Comparison of ENCODE assay signal across 8 mouse cellular contexts in the genomic region with DNA sequence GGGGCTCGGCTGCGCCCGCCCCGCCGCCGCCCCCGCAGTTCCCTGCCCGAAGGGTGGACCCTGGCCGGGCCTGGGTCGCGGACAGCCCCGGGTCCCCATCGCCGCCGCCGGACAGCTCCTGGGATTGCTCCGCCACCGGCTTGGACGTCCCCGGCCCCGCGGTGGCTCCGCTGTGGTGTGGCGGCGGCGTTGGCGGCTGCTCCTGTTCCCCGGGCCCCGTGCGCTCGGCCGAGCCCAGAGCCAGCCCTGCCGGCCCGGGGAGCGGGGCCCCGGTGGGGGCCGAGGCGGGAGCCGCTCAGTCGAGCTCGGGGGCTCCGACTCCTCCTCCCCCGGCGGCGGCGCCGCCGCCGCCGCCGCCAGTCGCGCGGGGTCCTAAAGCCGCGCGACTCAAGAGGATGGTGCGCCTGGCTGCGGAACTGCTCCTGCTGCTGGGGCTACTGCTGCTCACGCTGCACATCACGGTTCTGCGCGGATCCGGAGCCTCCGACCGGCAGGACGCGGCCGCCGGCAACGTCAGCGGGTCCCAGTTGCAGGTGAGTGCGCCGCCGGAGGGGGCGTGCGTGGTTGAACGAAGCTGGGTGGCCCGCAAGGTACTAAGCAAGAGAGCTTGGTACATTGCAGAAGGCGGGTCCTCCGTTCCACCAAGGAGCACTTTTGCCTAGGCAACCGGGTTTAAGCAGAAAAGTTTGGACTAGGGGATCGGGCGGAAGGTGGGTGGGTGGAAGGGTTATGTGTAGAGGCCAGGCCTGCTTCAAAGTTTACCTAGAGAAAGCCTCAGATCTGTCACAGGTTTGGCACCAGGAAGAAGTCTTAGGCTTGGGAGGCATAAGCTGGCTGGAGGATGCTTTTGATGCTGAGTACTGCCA. TPM values are rescaled to one million over a fixed set of nuclear protein-coding genes. Genes with fewer than 3 reads are reported as not detected.
DNase-seq lines count a peak whose midpoint lies in the region; ATAC-seq and TF ChIP-seq lines count a peak whose summit lies in the region.

No protein-coding gene starts in this region.

- no peak for TF ChIP-seq POLR2A in kidney, adult 2 months (IDR thresholded peaks at IDR 0.05; ENCODE audit: low read depth, low read length)

- TF ChIP-seq CTCF in kidney, adult 2 months (conservative IDR thresholded peaks at IDR 0.05; ENCODE audit: insufficient read depth, insufficient read length, low read depth, low read length) = no peak

- ATAC-seq in embryonic facial prominence, embryonic 15.5 days (ENCODE audit: insufficient number of reproducible peaks, low FRiP score, low TSS enrichment, low read depth) = peak; percentile 87
- ATAC-seq in limb, embryonic 12.5 days (ENCODE audit: insufficient number of reproducible peaks, insufficient read depth, low FRiP score, low TSS enrichment, low read depth) = peak; percentile 81
- peak; percentile 92 for ATAC-seq in midbrain, embryonic 16.5 days

- H3K36me3 ChIP-seq in embryonic facial prominence, embryonic 15.5 days = no peaks in the 10 kb centered on the region
- no peaks in the 10 kb centered on the region for H3K36me3 ChIP-seq in kidney, adult 2 months (ENCODE audit: control insufficient read depth, insufficient read depth, low read length)
- no peaks in the 10 kb centered on the region for H3K36me3 ChIP-seq in limb, embryonic 12.5 days
- H3K36me3 ChIP-seq in midbrain, embryonic 16.5 days (ENCODE audit: control insufficient read depth, insufficient read depth, low read length) = no peaks in the 10 kb centered on the region

- peak overlapping the region; percentile 65 for H3K9ac ChIP-seq in embryonic facial prominence, embryonic 15.5 days
- peak overlapping the region; percentile 91 for H3K9ac ChIP-seq in limb, embryonic 12.5 days (replicated peaks)
- H3K9ac ChIP-seq in midbrain, embryonic 16.5 days (ENCODE audit: low read depth, low read length) = peak overlapping the region; percentile 93

- peak overlapping the region; percentile 82 for H3K27ac ChIP-seq in embryonic facial prominence, embryonic 15.5 days (replicated peaks)
- no peak overlapping the region for H3K27ac ChIP-seq in kidney, adult 2 months (ENCODE audit: insufficient read depth, low read depth, low read length)
- H3K27ac ChIP-seq in limb, embryonic 12.5 days = peak overlapping the region; percentile 96
- peak overlapping the region; percentile 73 for H3K27ac ChIP-seq in midbrain, embryonic 16.5 days (ENCODE audit: low read length)

- H3K4me1 ChIP-seq in embryonic facial prominence, embryonic 15.5 days = peaks cover 17% of the 10 kb centered on the region
- peaks cover 2% of the 10 kb centered on the region; the same call in 1 of the 2 replicates for H3K4me1 ChIP-seq in kidney, adult 2 months (ENCODE audit: control insufficient read depth, insufficient read depth, low read length)
- peaks cover 21% of the 10 kb centered on the region for H3K4me1 ChIP-seq in limb, embryonic 12.5 days (replicated peaks)
- peaks cover 11% of the 10 kb centered on the region for H3K4me1 ChIP-seq in midbrain, embryonic 16.5 days (ENCODE audit: control insufficient read depth, insufficient read depth, low read length)

- peak overlapping the region; percentile 88 for H3K4me3 ChIP-seq in embryonic facial prominence, embryonic 15.5 days (replicated peaks)
- peak overlapping the region; percentile 64 for H3K4me3 ChIP-seq in kidney, adult 2 months (ENCODE audit: insufficient read depth, low read depth, low read length)
- H3K4me3 ChIP-seq in limb, embryonic 12.5 days (replicated peaks) = peak overlapping the region; percentile 94
- peak overlapping the region; percentile 98 for H3K4me3 ChIP-seq in midbrain, embryonic 16.5 days (ENCODE audit: low read depth, low read length)

- H3K27me3 ChIP-seq in embryonic facial prominence, embryonic 15.5 days = peaks cover 15% of the 10 kb centered on the region
- H3K27me3 ChIP-seq in kidney, adult 2 months (replicated peaks; ENCODE audit: control insufficient read depth, insufficient read depth, low read length) = no peaks in the 10 kb centered on the region
- H3K27me3 ChIP-seq in limb, embryonic 12.5 days = peaks cover 9% of the 10 kb centered on the region; the same call in 1 of the 2 replicates
- H3K27me3 ChIP-seq in midbrain, embryonic 16.5 days (ENCODE audit: control insufficient read depth, insufficient read depth, low read depth, low read length) = peaks cover 14% of the 10 kb centered on the region

- DNase-seq in 3134 (ENCODE audit: extremely low read depth, insufficient read length, low spot score) = peak; percentile 13
- peak; percentile 62 to 70 for DNase-seq in adrenal gland, postnatal 36 days
- peak; percentile 4 to 12 for DNase-seq in heart, adult 9 months (ENCODE audit: low spot score in 2 of 2)
- peak; percentile 33 for DNase-seq in kidney, adult 2 months
- DNase-seq in testis, postnatal 14 days (ENCODE audit: low spot score) = peak; percentile 19

- H3K4me2 ChIP-seq in embryonic facial prominence, embryonic 15.5 days (replicated peaks) = peak overlapping the region; percentile 98
- H3K4me2 ChIP-seq in limb, embryonic 12.5 days = peak overlapping the region; percentile 98
- H3K4me2 ChIP-seq in midbrain, embryonic 16.5 days (ENCODE audit: low read length) = peak overlapping the region; percentile 100

- 1% methylated on average over 55 of the region's 84 CpGs for WGBS in embryonic facial prominence, embryonic 15.5 days
- 2% methylated on average over 83 of the region's 84 CpGs for WGBS in kidney, adult 2 months
- under 1% methylated on average over 78 of the region's 84 CpGs for WGBS in limb, embryonic 12.5 days
- under 1% methylated on average over 58 of the region's 84 CpGs for WGBS in midbrain, embryonic 16.5 days

- no peaks in the 10 kb centered on the region for H3K9me3 ChIP-seq in embryonic facial prominence, embryonic 15.5 days (replicated peaks)
- no peaks in the 10 kb centered on the region for H3K9me3 ChIP-seq in limb, embryonic 12.5 days
- no peaks in the 10 kb centered on the region for H3K9me3 ChIP-seq in midbrain, embryonic 16.5 days (replicated peaks; ENCODE audit: control insufficient read depth, low read length, poor library complexity, severe bottlenecking)

RNA-seq across cellular contexts. Expression of a gene that starts 0.5 kb away (rescaled TPM):
- 10 to 100 TPM; 28.8 to 32.8 TPM for total RNA-seq in adrenal gland, postnatal 36 days (2021)
- 4.1 and 4.2 TPM in 2 replicates for polyA plus RNA-seq in embryonic facial prominence, embryonic 15.5 days (2015; fragmentation: Nextera tagmentation; extraction: Ambion mirVana)
- polyA plus RNA-seq in kidney, adult 2 months (2012; rRNA removed) = 0.67 and 0.90 TPM in 2 replicates
- polyA plus RNA-seq in limb, embryonic 12.5 days (2016; fragmentation: Nextera tagmentation; extraction: Ambion mirVana) = 8.0 TPM in 2 replicates
- 0.49 and 0.65 TPM in 2 replicates for polyA plus RNA-seq in midbrain, embryonic 16.5 days (2015; fragmentation: Nextera tagmentation; extraction: Ambion mirVana)

Comparison
In these comparisons a context has a peak if more than half of its experiments do, and no peak if none do; other contexts are left out.
1. DNase-seq: peak in every context shown above with its lines; median percentile 66 in adrenal gland, postnatal 36 days; 33 in kidney, adult 2 months; 19 in testis, postnatal 14 days; 13 in 3134; 8 in heart, adult 9 months.